Mouse (Mus musculus) kidney, postnatal 0 days (tissue): Measurements from ENCODE around the gene Olfr1417. TPM values are rescaled to one million over a fixed set of nuclear protein-coding genes. Genes with fewer than 3 reads are reported as not detected.

Experiments
- ATAC-seq: fragments of 200-750 bp; cut with Nextera tagmentation; replicated peaks from 2 replicates; pipeline ENCODE4 v1.8.0; 2017; ENCODE audit warnings: low read depth, moderate number of reproducible peaks, moderate TSS enrichment, moderate library complexity; ENCODE audit not compliant: low FRiP score
- DNase-seq: peaks from one replicate; pipeline ENCODE4 v3.0.0-alpha.2; 2016; ENCODE audit warnings: low spot score
- H3K27ac ChIP-seq: fragments of 300-500 bp; sonication (generic); 2 replicates; pipeline ENCODE4 v1.5.1; 2014; ENCODE audit warnings: mild to moderate bottlenecking
- H3K27me3 ChIP-seq: fragments of 300-500 bp; sonication (generic); 2 replicates; pipeline ENCODE4 v1.6.1; 2014; ENCODE audit warnings: low read length, mixed read lengths; ENCODE audit not compliant: insufficient read depth
- H3K36me3 ChIP-seq: fragments of 300-500 bp; sonication (generic); 2 replicates; pipeline ENCODE4 v1.6.1; 2014; ENCODE audit warnings: low read length, mixed read lengths; ENCODE audit not compliant: insufficient read depth
- H3K4me1 ChIP-seq: fragments of 300-500 bp; sonication (generic); replicated peaks from 2 replicates; pipeline ENCODE4 v1.6.1; 2014; ENCODE audit warnings: antibody characterized with exemption, low read length, mixed read lengths; ENCODE audit not compliant: insufficient read depth
- H3K4me2 ChIP-seq: fragments of 300-500 bp; sonication (generic); 2 replicates; pipeline ENCODE4 v1.6.1; 2014; ENCODE audit warnings: mild to moderate bottlenecking, low read length, moderate library complexity, mixed read lengths
- H3K4me3 ChIP-seq: fragments of 300-500 bp; sonication (generic); replicated peaks from 2 replicates; pipeline ENCODE4 v1.5.1; 2014; ENCODE audit warnings: low read depth, low read length
- H3K9ac ChIP-seq: fragments of 300-500 bp; sonication (generic); 2 replicates; pipeline ENCODE4 v1.6.1; 2014; ENCODE audit warnings: low read depth, low read length
- H3K9me3 ChIP-seq: fragments of 300-500 bp; sonication (generic); replicated peaks from 2 replicates; pipeline ENCODE4 v1.6.1; 2016; ENCODE audit warnings: low read length, inconsistent platforms, mixed read lengths
- CTCF ChIP-seq: IDR thresholded peaks from 2 replicates; pipeline ENCODE4 v1.5.1; 2016; ENCODE audit warnings: antibody characterized with exemption, low read depth, mild to moderate bottlenecking, moderate library complexity
- whole genome bisulfite sequencing: fragments of 180-500 bp; shearing (Covaris S2); extraction: QIAGEN DNeasy Blood & Tissue Kit; methylation state at CpG from one replicate; pipeline ENCODE4 v1.1.7; 2014; 5-methylcytosine and 5-hydroxymethylcytosine counted together
- polyA plus RNA-seq: library from polyadenylated mRNA; unstranded; fragments of >200 nt; fragmentation: Nextera tagmentation; extraction: Ambion mirVana; gene quantifications from 2 replicates; pipeline ENCODE4 v1.2.1, GENCODE M21; 2015

The Olfr1417 gene
- polyA plus RNA-seq, 1 experiment from 2014 or later = not detected

DNA sequence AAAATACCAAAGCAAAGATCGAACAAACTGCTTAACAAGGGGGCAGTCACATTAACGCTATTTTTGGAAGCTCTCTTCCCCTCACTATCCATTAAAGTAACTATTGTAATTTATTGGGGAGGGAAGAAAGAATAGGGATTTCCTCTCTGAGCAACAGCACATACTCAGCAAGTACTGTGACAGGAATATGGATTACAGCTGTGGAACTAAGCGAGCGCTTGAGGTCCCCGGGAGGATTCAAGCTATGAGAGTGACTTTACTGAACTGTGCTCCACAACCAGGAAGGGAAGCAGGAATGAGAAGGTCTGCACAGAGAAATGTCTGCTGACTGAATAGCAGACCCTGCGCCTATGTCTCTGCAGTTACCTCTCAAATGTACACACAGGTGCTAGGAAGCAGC is 50.1 kb downstream of the Olfr1417 start:
- WGBS = 29% methylated on average over 6 of the region's 6 CpGs
- no peak overlapping the region for H3K9ac ChIP-seq
- 0 out of 2 replicates have a peak overlapping the region, but pooled peaks have one; percentile 6 for H3K27ac ChIP-seq

DNA sequence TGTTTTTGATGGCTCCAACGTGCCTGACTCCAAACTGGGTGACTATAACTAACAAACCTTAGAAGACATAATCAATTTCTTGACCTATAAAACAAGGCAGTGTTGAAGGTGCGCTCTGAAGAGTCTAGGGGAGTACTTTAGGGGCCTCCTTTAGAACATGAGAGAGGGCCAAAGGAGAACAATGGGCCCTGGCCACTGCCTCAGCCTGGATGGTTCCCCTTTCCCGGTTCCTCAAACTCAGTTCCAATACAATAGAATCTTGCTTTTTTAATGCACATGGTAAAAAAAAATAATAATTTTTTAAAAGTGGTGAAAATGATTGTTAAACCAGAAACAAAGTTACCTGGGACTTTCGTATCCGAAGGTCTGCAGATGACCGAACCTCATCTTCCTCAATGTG is 51.2 kb downstream of the Olfr1417 start:
- DNase-seq (no peak), ATAC-seq (no peak)
- H3K9me3 ChIP-seq = no peaks in the 10 kb centered on the region
- no peaks in the 10 kb centered on the region; the same call in 1 of the 2 replicates for H3K4me1 ChIP-seq
- no peak for TF ChIP-seq CTCF
- WGBS = 93% methylated on average over 6 of the region's 6 CpGs
- H3K27ac ChIP-seq = no peak overlapping the region
- no peaks in the 10 kb centered on the region for H3K27me3 ChIP-seq
- 0 out of 2 replicates have a peak, but pooled peaks cover 15% of the 10 kb centered on the region for H3K36me3 ChIP-seq
- H3K4me3 ChIP-seq = no peak overlapping the region
- no peak overlapping the region for H3K9ac ChIP-seq
- H3K4me2 ChIP-seq = no peak overlapping the region

More for the DNA sequence above, 50.1 kb downstream of the Olfr1417 start:
- Histone ChIP-seq H3K27me3 (no peaks in the 10 kb centered on the region), H3K9me3 (no peaks in the 10 kb centered on the region), H3K4me3 (no peak overlapping the region), H3K4me1 (no peaks in the 10 kb centered on the region; the same call in 1 of the 2 replicates), H3K36me3 (0 out of 2 replicates have a peak, but pooled peaks cover 10% of the 10 kb centered on the region), H3K4me2 (no peak overlapping the region)
- peak; percentile 86 for DNase-seq
- ATAC-seq = no peak
- no peak for TF ChIP-seq CTCF

DNA sequence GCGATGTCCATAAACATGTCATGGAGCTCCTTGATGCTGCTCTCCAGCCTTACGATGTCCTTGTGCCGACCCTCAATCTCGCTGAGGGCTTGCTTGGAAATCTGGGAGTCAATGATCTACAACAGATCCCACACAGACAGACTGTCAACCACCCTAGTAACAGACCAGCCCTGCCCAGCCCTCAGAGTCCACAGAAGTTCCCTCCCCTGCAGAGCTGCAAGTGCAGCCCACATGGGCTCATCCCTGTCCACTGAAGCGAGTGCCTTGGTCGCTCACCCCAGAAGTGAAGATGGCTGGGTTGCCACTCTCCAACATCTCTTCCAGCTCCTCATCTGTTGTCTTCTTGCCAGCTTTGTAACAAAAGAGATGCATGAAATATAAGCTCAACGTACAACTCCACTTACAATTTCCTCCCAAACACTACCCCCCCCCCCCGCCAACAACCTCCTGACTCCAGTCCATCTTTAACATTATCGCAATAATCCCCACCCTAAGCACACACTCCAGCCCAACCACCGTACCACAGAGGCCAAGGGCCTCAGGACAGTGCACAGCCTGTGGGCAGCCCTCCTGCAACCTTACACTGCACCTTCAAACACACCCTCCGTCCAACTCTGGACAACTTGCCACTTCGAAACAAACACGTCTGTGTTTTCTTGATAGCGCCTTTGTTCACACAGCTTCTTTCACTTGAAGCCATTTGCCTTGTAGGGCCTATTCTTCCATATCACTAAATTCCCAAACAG is 53.4 kb downstream of the Olfr1417 start:
- Histone ChIP-seq H3K27me3 (no peaks in the 10 kb centered on the region), H3K9ac (no peak overlapping the region), H3K9me3 (no peaks in the 10 kb centered on the region), H3K4me1 (no peaks in the 10 kb centered on the region; the same call in 1 of the 2 replicates), H3K4me3 (no peak overlapping the region), H3K36me3 (0 out of 2 replicates have a peak, but pooled peaks cover 15% of the 10 kb centered on the region), H3K4me2 (no peak overlapping the region), H3K27ac (no peak overlapping the region)
- no peak; the same call in 1 of the 2 replicates for ATAC-seq
- no peak for DNase-seq
- TF ChIP-seq CTCF = no peak
- WGBS = 76% methylated on average over 14 of the region's 14 CpGs

DNA sequence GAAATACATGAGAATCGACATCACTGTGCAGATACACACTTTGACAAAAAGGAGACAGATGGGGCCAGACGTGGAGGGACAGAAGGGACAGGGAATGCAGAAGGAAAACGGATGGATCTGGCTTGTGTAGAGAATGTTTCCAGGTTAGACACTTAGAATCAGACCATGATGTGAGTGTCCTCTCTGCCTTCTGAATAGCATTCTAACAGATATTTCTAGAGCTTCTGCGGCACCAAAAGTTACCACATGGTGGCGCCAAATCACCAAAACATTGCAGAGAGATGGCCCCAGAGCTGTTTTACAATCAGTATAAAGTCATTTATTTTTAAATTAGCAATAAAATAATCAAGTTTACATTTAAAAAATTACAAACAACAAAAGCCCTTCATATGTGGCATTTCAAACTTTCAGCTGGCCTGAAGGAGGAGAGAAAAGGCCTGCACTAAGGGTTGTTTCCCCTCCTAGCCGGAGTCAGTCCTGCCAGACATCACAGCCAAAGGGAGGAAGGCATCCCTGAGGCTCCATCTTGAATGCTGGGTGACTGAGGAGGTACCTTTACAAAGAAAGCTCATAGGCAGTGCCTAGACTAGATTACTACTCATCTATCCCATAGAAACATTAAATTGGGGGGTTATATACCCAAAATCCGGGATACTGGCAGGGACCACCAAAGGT is 61.7 kb downstream of the Olfr1417 start:
- Histone ChIP-seq H3K9ac (no peak overlapping the region), H3K9me3 (no peaks in the 10 kb centered on the region), H3K4me1 (no peaks in the 10 kb centered on the region), H3K27me3 (no peaks in the 10 kb centered on the region), H3K36me3 (peaks cover 8% of the 10 kb centered on the region), H3K27ac (no peak overlapping the region), H3K4me2 (no peak overlapping the region), H3K4me3 (no peak overlapping the region)
- peak; percentile 81 for DNase-seq
- ATAC-seq = no peak
- TF ChIP-seq CTCF = peak; percentile 80
- WGBS = 64% methylated on average over 7 of the region's 7 CpGs

Other genes with a start within 250 kb of the Olfr1417 start
- 4.7 and 8.0 TPM in 2 replicates for gene Ms4a6d, start 234.4 kb downstream of the Olfr1417 start, polyA plus RNA-seq
- gene Ms4a2, start 215.5 kb downstream of the Olfr1417 start, polyA plus RNA-seq = 4.6 and 4.8 TPM in 2 replicates
- gene Ms4a3, start 198.4 kb downstream of the Olfr1417 start, polyA plus RNA-seq = not detected in 2 replicates
- not detected in 2 replicates for gene Oosp2, start 178.7 kb downstream of the Olfr1417 start, polyA plus RNA-seq
- not detected in 2 replicates for gene Oosp1, start 148.1 kb downstream of the Olfr1417 start, polyA plus RNA-seq
- gene Oosp3, start 142.2 kb downstream of the Olfr1417 start, polyA plus RNA-seq = not detected in 2 replicates
- not detected in 2 replicates for gene Gif, start 91.7 kb downstream of the Olfr1417 start, polyA plus RNA-seq
- 66.7 and 69.8 TPM in 2 replicates for gene Mrpl16, start 68.8 kb downstream of the Olfr1417 start, polyA plus RNA-seq
- 42.5 and 46.1 TPM in 2 replicates for gene Stx3, start 19.8 kb downstream of the Olfr1417 start, polyA plus RNA-seq
- not detected in 2 replicates for gene Olfr1418, start 21.8 kb upstream of the Olfr1417 start, polyA plus RNA-seq
- not detected in 2 replicates for gene Olfr1419, start 35.9 kb upstream of the Olfr1417 start, polyA plus RNA-seq
- 0.08 TPM in 2 replicates for gene Olfr1420, start 47.3 kb upstream of the Olfr1417 start, polyA plus RNA-seq
- 11.4 and 13.0 TPM in 2 replicates for gene Patl1, start 73.2 kb upstream of the Olfr1417 start, polyA plus RNA-seq
- gene Osbp, start 126.7 kb upstream of the Olfr1417 start, polyA plus RNA-seq = 6.1 and 6.2 TPM in 2 replicates
- gene Olfr1423, start 202.1 kb upstream of the Olfr1417 start, polyA plus RNA-seq = not detected in 2 replicates
- gene Olfr1424, start 223.5 kb upstream of the Olfr1417 start, polyA plus RNA-seq = not detected in 2 replicates
- gene Olfr1425, start 238.5 kb upstream of the Olfr1417 start, polyA plus RNA-seq = not detected in 2 replicates